Mouse (Mus musculus): ENCODE measurements around the gene Acod1. TPM values are rescaled to one million over a fixed set of nuclear protein-coding genes. Genes with fewer than 3 reads are reported as not detected.
A peak's percentile ranks its signal among the peaks of the same experiment; 100 is the strongest.

The Acod1 gene
- polyA plus RNA-seq, 1 experiment: 0.15 TPM

- Histone ChIP-seq H3K4me3 (ENCODE audit: extremely low read depth, insufficient read depth, insufficient read length) (no peak overlapping the region), H3K27ac (ENCODE audit: insufficient read depth, low read length) (no peak overlapping the region), H3K36me3 (ENCODE audit: control insufficient read depth, insufficient read depth, low read length) (no peaks in the 10 kb centered on the region), H3K4me1 (ENCODE audit: control insufficient read depth, insufficient read depth, insufficient read length) (no peaks in the 10 kb centered on the region), H3K27me3 (ENCODE audit: control insufficient read depth, insufficient read depth, low read length) (no peaks in the 10 kb centered on the region; the same call in 1 of the 2 replicates)
- no peak for DNase-seq (ENCODE audit: low read depth in 1 of 2, low spot score in 2 of 2)
- 93% methylated on average over 7 of the region's 7 CpGs for WGBS
- no peak for TF ChIP-seq CTCF (IDR thresholded peaks at IDR 0.05; ENCODE audit: extremely low read depth, insufficient read depth, insufficient read length, insufficient replicate concordance)
- no peak for TF ChIP-seq POLR2A (IDR thresholded peaks at IDR 0.05; ENCODE audit: low read depth, low read length)
Observed at GRCm38 (mm10) chr14:103056601-103057000, 9.8 kb downstream of the Acod1 start.

GRCm38 (mm10) chr14:103058998-103059397 is 12.2 kb downstream of the Acod1 start:
- H3K27ac ChIP-seq (ENCODE audit: insufficient read depth, low read length): no peak overlapping the region
- DNase-seq (ENCODE audit: low read depth in 1 of 2, low spot score in 2 of 2): no peak
- no peak overlapping the region for H3K4me3 ChIP-seq (ENCODE audit: extremely low read depth, insufficient read depth, insufficient read length)
- no peak for TF ChIP-seq POLR2A (IDR thresholded peaks at IDR 0.05; ENCODE audit: low read depth, low read length)
- TF ChIP-seq CTCF (IDR thresholded peaks at IDR 0.05; ENCODE audit: extremely low read depth, insufficient read depth, insufficient read length, insufficient replicate concordance): no peak
- 8% methylated on average over 1 of the region's 1 CpGs for WGBS
- no peaks in the 10 kb centered on the region for H3K36me3 ChIP-seq (ENCODE audit: control insufficient read depth, insufficient read depth, low read length)
- no peaks in the 10 kb centered on the region; the same call in 1 of the 2 replicates for H3K27me3 ChIP-seq (ENCODE audit: control insufficient read depth, insufficient read depth, low read length)
- no peaks in the 10 kb centered on the region for H3K4me1 ChIP-seq (ENCODE audit: control insufficient read depth, insufficient read depth, insufficient read length)

GRCm38 (mm10) chr14:103059495-103059894 is 12.7 kb downstream of the Acod1 start:
- 73% methylated on average over 10 of the region's 10 CpGs for WGBS
- no peaks in the 10 kb centered on the region; the same call in 1 of the 2 replicates for H3K27me3 ChIP-seq (ENCODE audit: control insufficient read depth, insufficient read depth, low read length)
- no peak for DNase-seq (ENCODE audit: low read depth in 1 of 2, low spot score in 2 of 2)
- no peak overlapping the region for H3K27ac ChIP-seq (ENCODE audit: insufficient read depth, low read length)
- no peak overlapping the region for H3K4me3 ChIP-seq (ENCODE audit: extremely low read depth, insufficient read depth, insufficient read length)
- TF ChIP-seq POLR2A (IDR thresholded peaks at IDR 0.05; ENCODE audit: low read depth, low read length): no peak
- no peaks in the 10 kb centered on the region for H3K4me1 ChIP-seq (ENCODE audit: control insufficient read depth, insufficient read depth, insufficient read length)
- no peaks in the 10 kb centered on the region for H3K36me3 ChIP-seq (ENCODE audit: control insufficient read depth, insufficient read depth, low read length)

- TF ChIP-seq POLR2A (IDR thresholded peaks at IDR 0.05; ENCODE audit: low read depth, low read length) (no peak), CTCF (IDR thresholded peaks at IDR 0.05; ENCODE audit: extremely low read depth, insufficient read depth, insufficient read length, insufficient replicate concordance) (peak; percentile 56; the same call in 1 of the 2 replicates)
- Histone ChIP-seq H3K4me1 (ENCODE audit: control insufficient read depth, insufficient read depth, insufficient read length) (no peaks in the 10 kb centered on the region), H3K27me3 (ENCODE audit: control insufficient read depth, insufficient read depth, low read length) (no peaks in the 10 kb centered on the region), H3K27ac (ENCODE audit: insufficient read depth, low read length) (no peak overlapping the region), H3K4me3 (ENCODE audit: extremely low read depth, insufficient read depth, insufficient read length) (no peak overlapping the region), H3K36me3 (ENCODE audit: control insufficient read depth, insufficient read depth, low read length) (no peaks in the 10 kb centered on the region)
- peak in 1 of 2 experiments; percentile 80 for DNase-seq (ENCODE audit: low read depth in 1 of 2, low spot score in 2 of 2)
- WGBS: 8% methylated on average over 10 of the region's 10 CpGs
Observed at GRCm38 (mm10) chr14:103065294-103066167, 18.8 kb downstream of the Acod1 start.

DNA sequence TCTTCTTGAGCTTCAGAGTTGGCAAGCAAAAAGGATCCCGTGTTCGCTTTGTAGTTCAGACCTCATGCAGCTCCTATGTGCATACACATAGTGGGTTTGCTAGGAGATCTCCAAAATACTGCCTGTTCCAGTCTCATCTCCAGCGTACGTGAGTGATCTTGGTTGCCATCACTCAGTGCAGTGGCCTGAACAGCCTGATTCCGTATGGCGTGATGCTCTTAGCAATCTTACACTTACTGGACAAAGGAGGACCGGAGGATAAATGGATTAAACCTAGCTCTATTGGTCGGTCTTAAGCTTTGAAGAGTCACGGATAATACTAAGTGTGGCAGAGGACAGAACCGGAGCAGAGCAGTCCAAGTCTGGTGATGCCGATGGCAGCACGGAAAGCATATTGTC is 22.7 kb downstream of the Acod1 start:
- H3K27me3 ChIP-seq (ENCODE audit: control insufficient read depth, insufficient read depth, low read length): no peaks in the 10 kb centered on the region
- peak overlapping the region; percentile 51; the same call in 1 of the 2 replicates for H3K4me3 ChIP-seq (ENCODE audit: extremely low read depth, insufficient read depth, insufficient read length)
- peak overlapping the region; percentile 89 for H3K27ac ChIP-seq (ENCODE audit: insufficient read depth, low read length)
- TF ChIP-seq POLR2A (IDR thresholded peaks at IDR 0.05; ENCODE audit: low read depth, low read length): no peak
- TF ChIP-seq CTCF (IDR thresholded peaks at IDR 0.05; ENCODE audit: extremely low read depth, insufficient read depth, insufficient read length, insufficient replicate concordance): no peak
- DNase-seq (ENCODE audit: low read depth in 1 of 2, low spot score in 2 of 2): no peak
- H3K4me1 ChIP-seq (ENCODE audit: control insufficient read depth, insufficient read depth, insufficient read length): no peaks in the 10 kb centered on the region; the same call in 1 of the 2 replicates
- H3K36me3 ChIP-seq (ENCODE audit: control insufficient read depth, insufficient read depth, low read length): peaks cover 6% of the 10 kb centered on the region; the same call in 1 of the 2 replicates
- 26% methylated on average over 12 of the region's 12 CpGs for whole genome bisulfite sequencing

DNA sequence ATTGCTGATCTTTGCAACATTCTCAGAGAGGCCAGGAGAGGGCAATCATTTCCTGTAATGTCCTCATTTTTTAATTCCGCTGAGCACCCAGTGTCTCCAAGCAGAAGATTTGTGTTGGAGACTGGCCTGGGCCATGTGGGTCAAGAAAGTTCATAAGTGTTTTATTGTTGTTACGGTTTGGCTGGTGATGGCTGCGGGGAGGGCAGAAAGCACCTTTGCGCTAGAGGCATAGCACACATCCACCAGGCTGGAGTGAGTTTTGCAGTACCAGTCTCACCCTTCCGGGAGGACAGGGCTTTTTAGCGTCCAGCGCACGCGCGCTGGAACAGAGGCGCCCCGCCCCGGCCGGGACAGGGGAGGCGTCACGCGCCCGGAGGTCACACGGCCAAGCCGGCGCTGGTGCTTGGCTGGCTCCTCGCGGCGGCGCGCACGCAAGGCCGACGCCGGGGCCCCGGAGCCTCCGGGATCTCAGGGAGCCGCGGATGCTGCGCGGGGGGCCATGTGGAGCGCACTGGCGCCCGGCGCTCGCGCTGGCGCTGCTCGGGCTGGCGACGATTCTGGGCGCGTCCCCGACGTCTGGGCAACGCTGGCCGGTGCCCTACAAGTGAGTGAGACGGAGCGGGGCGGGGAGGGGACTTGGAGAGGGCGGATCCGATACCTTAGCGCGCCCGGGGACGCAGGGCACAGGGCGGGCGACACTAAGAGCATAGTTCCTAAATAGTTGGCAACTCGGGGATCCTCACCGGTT is 23.3 kb downstream of the Acod1 start, which contains the start of gene Cln5:
Cln5 (plus strand) TSS at position 353 of the 748 bp plus-strand sequence.
- Histone ChIP-seq H3K27me3 (ENCODE audit: control insufficient read depth, insufficient read depth, low read length) (no peaks in the 10 kb centered on the region), H3K4me3 (ENCODE audit: extremely low read depth, insufficient read depth, insufficient read length) (peak within 1 kb of the TSS; percentile 72), H3K27ac (ENCODE audit: insufficient read depth, low read length) (peak within 1 kb of the TSS; percentile 91), H3K36me3 (ENCODE audit: control insufficient read depth, insufficient read depth, low read length) (peaks cover 9% of the 10 kb centered on the region; the same call in 1 of the 2 replicates), H3K4me1 (ENCODE audit: control insufficient read depth, insufficient read depth, insufficient read length) (no peaks in the 10 kb centered on the region; the same call in 1 of the 2 replicates)
- peak; percentile 91 for TF ChIP-seq POLR2A (IDR thresholded peaks at IDR 0.05; ENCODE audit: low read depth, low read length)
- no peak for TF ChIP-seq CTCF (IDR thresholded peaks at IDR 0.05; ENCODE audit: extremely low read depth, insufficient read depth, insufficient read length, insufficient replicate concordance)
- DNase-seq (ENCODE audit: low read depth in 1 of 2, low spot score in 2 of 2): peak; percentile 91 to 94
- 1% methylated on average over 65 of the region's 65 CpGs for WGBS

Measured in spleen, adult 2 months (tissue).